Mouse (Mus musculus): ENCODE results near the gene Trim65. TPM values are rescaled to one million over a fixed set of nuclear protein-coding genes. Genes with fewer than 3 reads are reported as not detected.

The Trim65 gene
- total RNA-seq, 1 experiment from 2014 or later, result 12.5 TPM

GRCm38 (mm10) chr11:116075539-116076265, 55.2 kb downstream of the Trim65 start:
- ATAC-seq (replicated peaks; ENCODE audit: low read depth, poor library complexity, severe bottlenecking), result peak; percentile 7; the same call in 1 of the 2 replicates

GRCm38 (mm10) chr11:116074436-116074991, 56.4 kb downstream of the Trim65 start:
- ATAC-seq (replicated peaks; ENCODE audit: low read depth, poor library complexity, severe bottlenecking), result peak; percentile 20; the same call in 1 of the 2 replicates

DNA sequence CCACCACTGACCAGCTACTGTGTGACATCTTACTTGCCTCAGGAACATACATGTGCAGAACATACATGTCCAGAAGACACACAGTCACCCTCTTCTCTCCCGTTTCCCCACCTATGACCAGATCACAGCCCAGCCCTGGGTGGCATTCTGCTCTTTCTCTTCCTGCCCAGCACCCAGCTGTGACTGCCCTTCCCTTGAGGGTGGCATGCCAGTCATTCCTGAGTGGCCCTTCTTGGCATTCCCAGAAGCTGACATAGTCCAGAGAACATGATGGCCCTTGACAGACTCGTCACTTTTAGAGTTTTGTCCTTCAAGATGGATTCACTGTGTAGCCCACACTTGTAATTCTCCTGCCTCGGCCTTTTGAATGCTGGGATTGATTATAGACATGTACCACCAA, 58.3 kb downstream of the Trim65 start:
- ATAC-seq (replicated peaks; ENCODE audit: low read depth, poor library complexity, severe bottlenecking), result no peak

Other genes with a start within 250 kb of the Trim65 start
- gene Smim5, start 231.2 kb downstream of the Trim65 start, total RNA-seq (2017), result 31.2 and 35.4 TPM in 2 replicates
- 0.34 and 2.0 TPM in 2 replicates for gene Smim6, start 219.1 kb downstream of the Trim65 start, total RNA-seq (2017)
- gene Sap30bp, start 197.8 kb downstream of the Trim65 start, total RNA-seq (2017), result 164 and 170 TPM in 2 replicates
- gene Recql5, start 197.7 kb downstream of the Trim65 start, total RNA-seq (2017), result 23.6 and 25.3 TPM in 2 replicates
- gene Itgb4, start 156.4 kb downstream of the Trim65 start, total RNA-seq (2017), result 0.29 and 5.1 TPM in 2 replicates
- 34.6 and 43.6 TPM in 2 replicates for gene Galk1, start 118.4 kb downstream of the Trim65 start, total RNA-seq (2017)
- gene H3f3b, start 103.2 kb downstream of the Trim65 start, total RNA-seq (2017), result 867 and 869 TPM in 2 replicates
- gene Unk, start 100.8 kb downstream of the Trim65 start, total RNA-seq (2017), result 15.8 and 28.5 TPM in 2 replicates
- 29.7 and 29.9 TPM in 2 replicates for gene Unc13d, start 53.2 kb downstream of the Trim65 start, total RNA-seq (2017)
- 26.2 and 32.7 TPM in 2 replicates for gene Wbp2, start 44.1 kb downstream of the Trim65 start, total RNA-seq (2017)
- gene Trim47, start 3.9 kb downstream of the Trim65 start, total RNA-seq (2017), result 5.8 and 11.3 TPM in 2 replicates
- gene Mrpl38, start 7.7 kb upstream of the Trim65 start, total RNA-seq (2017), result 38.7 and 40.5 TPM in 2 replicates
- gene Fbf1, start 37.0 kb upstream of the Trim65 start, total RNA-seq (2017), result 20.2 and 21.7 TPM in 2 replicates
- gene Ten1, start 67.7 kb upstream of the Trim65 start, total RNA-seq (2017), result 21.5 and 34.3 TPM in 2 replicates
- 24.2 and 25.9 TPM in 2 replicates for gene Acox1, start 67.9 kb upstream of the Trim65 start, total RNA-seq (2017)
- gene Evpl, start 106.9 kb upstream of the Trim65 start, total RNA-seq (2017), result 2.2 and 2.6 TPM in 2 replicates
- 56.9 and 62.6 TPM in 2 replicates for gene Srp68, start 143.1 kb upstream of the Trim65 start, total RNA-seq (2017)
- gene Galr2, start 149.8 kb upstream of the Trim65 start, total RNA-seq (2017), result not detected in 2 replicates
- gene Exoc7, start 176.1 kb upstream of the Trim65 start, total RNA-seq (2017), result 19.5 and 34.3 TPM in 2 replicates
- not detected in 2 replicates for gene Foxj1, start 204.3 kb upstream of the Trim65 start, total RNA-seq (2017)

Data from common myeloid progenitor, adult 5-6 weeks (primary cell).